Mouse (Mus musculus): ENCODE measurements around the gene Caly. TPM values are rescaled to one million over a fixed set of nuclear protein-coding genes. Genes with fewer than 3 reads are reported as not detected.

The Caly gene
- total RNA-seq, 1 experiment from 2014 or later, result not detected

GRCm38 (mm10) chr7:140092924-140093528 lies 10.7 kb upstream of the Caly start, which contains the start of gene Prap1:
Gene Prap1, plus strand, starts transcription at chr7:140093395.
- no peak for ATAC-seq (replicated peaks; ENCODE audit: low read depth, poor library complexity, severe bottlenecking)

- ATAC-seq (replicated peaks; ENCODE audit: low read depth, poor library complexity, severe bottlenecking), result no peak
These were observed 8.3 kb upstream of the Caly start for GRCm38 (mm10) chr7:140090601-140091000.

GRCm38 (mm10) chr7:140081408-140082241 lies 723 bp downstream of the Caly start:
- ATAC-seq (replicated peaks; ENCODE audit: low read depth, poor library complexity, severe bottlenecking), result no peak

- ATAC-seq (replicated peaks; ENCODE audit: low read depth, poor library complexity, severe bottlenecking), result peak; percentile 63
These were observed 1.7 kb downstream of the Caly start for GRCm38 (mm10) chr7:140080503-140081156.

- peak; percentile 70 for ATAC-seq (replicated peaks; ENCODE audit: low read depth, poor library complexity, severe bottlenecking)
These were observed 3.6 kb downstream of the Caly start for GRCm38 (mm10) chr7:140078711-140079110.

GRCm38 (mm10) chr7:140077698-140078097 lies 4.7 kb downstream of the Caly start:
- ATAC-seq (replicated peaks; ENCODE audit: low read depth, poor library complexity, severe bottlenecking), result no peak

- ATAC-seq (replicated peaks; ENCODE audit: low read depth, poor library complexity, severe bottlenecking), result peak; percentile 32; the same call in 1 of the 2 replicates
These were observed 12.2 kb downstream of the Caly start for GRCm38 (mm10) chr7:140070042-140070711.

GRCm38 (mm10) chr7:140067397-140067796 lies 15.0 kb downstream of the Caly start:
- ATAC-seq (replicated peaks; ENCODE audit: low read depth, poor library complexity, severe bottlenecking), result no peak

- peak; percentile 71 for ATAC-seq (replicated peaks; ENCODE audit: low read depth, poor library complexity, severe bottlenecking)
These were observed 19.3 kb downstream of the Caly start for GRCm38 (mm10) chr7:140063092-140063491.

- ATAC-seq (replicated peaks; ENCODE audit: low read depth, poor library complexity, severe bottlenecking), result peak; percentile 51; the same call in 1 of the 2 replicates
These were observed 20.0 kb downstream of the Caly start for GRCm38 (mm10) chr7:140062307-140062706.

- no peak for ATAC-seq (replicated peaks; ENCODE audit: low read depth, poor library complexity, severe bottlenecking)
These were observed 20.6 kb downstream of the Caly start for GRCm38 (mm10) chr7:140061832-140062130.

- ATAC-seq (replicated peaks; ENCODE audit: low read depth, poor library complexity, severe bottlenecking), result peak; percentile 34
These were observed 21.2 kb downstream of the Caly start for GRCm38 (mm10) chr7:140060936-140061831.

GRCm38 (mm10) chr7:140059601-140060000 lies 22.7 kb downstream of the Caly start:
- ATAC-seq (replicated peaks; ENCODE audit: low read depth, poor library complexity, severe bottlenecking), result no peak

GRCm38 (mm10) chr7:140058528-140058927 lies 23.8 kb downstream of the Caly start:
- ATAC-seq (replicated peaks; ENCODE audit: low read depth, poor library complexity, severe bottlenecking), result no peak

GRCm38 (mm10) chr7:140057413-140058407 lies 24.6 kb downstream of the Caly start:
- peak; percentile 34 for ATAC-seq (replicated peaks; ENCODE audit: low read depth, poor library complexity, severe bottlenecking)

- no peak for ATAC-seq (replicated peaks; ENCODE audit: low read depth, poor library complexity, severe bottlenecking)
These were observed 28.2 kb downstream of the Caly start for GRCm38 (mm10) chr7:140054124-140054523.

- peak; percentile 59 for ATAC-seq (replicated peaks; ENCODE audit: low read depth, poor library complexity, severe bottlenecking)
These were observed 33.1 kb downstream of the Caly start for GRCm38 (mm10) chr7:140049115-140049689.

All from common myeloid progenitor, adult 5-6 weeks (primary cell).